Mouse (Mus musculus) midbrain, postnatal 0 days (tissue): ENCODE data around the gene Podxl. TPM values are rescaled to one million over a fixed set of nuclear protein-coding genes. Genes with fewer than 3 reads are reported as not detected.

ENCODE experiments used
- ATAC-seq: fragments of 200-750 bp; cut with Nextera tagmentation; 2 replicates; pipeline ENCODE4 v1.8.0; 2017; ENCODE audit warnings: moderate number of reproducible peaks, mild to moderate bottlenecking, moderate TSS enrichment, moderate library complexity; ENCODE audit not compliant: low FRiP score
- DNase-seq: peaks from one replicate; pipeline ENCODE4 v3.0.0-alpha.2; 2015; ENCODE audit warnings: low spot score
- H3K27ac ChIP-seq: fragments of 300-500 bp; sonication (generic); 2 replicates; pipeline ENCODE4 v1.5.1; 2014; ENCODE audit warnings: low read depth, mild to moderate bottlenecking, low read length, mixed read lengths
- H3K27me3 ChIP-seq: fragments of 300-500 bp; sonication (generic); 2 replicates; pipeline ENCODE4 v1.6.1; 2014; ENCODE audit warnings: low read length, control low read depth, mixed read lengths; ENCODE audit not compliant: insufficient read depth
- H3K36me3 ChIP-seq: fragments of 300-500 bp; sonication (generic); 2 replicates; pipeline ENCODE4 v1.6.1; 2014; ENCODE audit warnings: low read length, control low read depth, mixed read lengths; ENCODE audit not compliant: insufficient read depth
- H3K4me1 ChIP-seq: fragments of 300-500 bp; sonication (generic); 2 replicates; pipeline ENCODE4 v1.6.1; 2014; ENCODE audit warnings: mild to moderate bottlenecking, control low read depth, antibody characterized with exemption, low read length, mixed read lengths; ENCODE audit not compliant: insufficient read depth
- H3K4me2 ChIP-seq: fragments of 300-500 bp; sonication (generic); 2 replicates; pipeline ENCODE4 v1.6.1; 2014; ENCODE audit warnings: low read depth, mild to moderate bottlenecking, low read length, mixed read lengths; ENCODE audit not compliant: poor library complexity, severe bottlenecking
- H3K4me3 ChIP-seq: fragments of 300-500 bp; sonication (generic); 2 replicates; pipeline ENCODE4 v1.5.1; 2014; ENCODE audit warnings: low read depth, mild to moderate bottlenecking, low read length, moderate library complexity
- H3K9ac ChIP-seq: fragments of 300-500 bp; sonication (generic); replicated peaks from 2 replicates; pipeline ENCODE4 v1.6.1; 2014; ENCODE audit warnings: mild to moderate bottlenecking, low read length, moderate library complexity, mixed read lengths; ENCODE audit not compliant: poor library complexity, severe bottlenecking
- H3K9me3 ChIP-seq: fragments of 300-500 bp; sonication (generic); 2 replicates; pipeline ENCODE4 v1.6.1; 2016; ENCODE audit warnings: low read length, control low read depth
- CTCF ChIP-seq: IDR thresholded peaks from 2 replicates; pipeline ENCODE4 v1.5.1; 2016; ENCODE audit warnings: antibody characterized with exemption, mild to moderate bottlenecking
- WGBS: fragments of 180-500 bp; shearing (Covaris S2); extraction: QIAGEN DNeasy Blood & Tissue Kit; methylation state at CpG from one replicate; pipeline ENCODE4 v1.1.7; 2014; 5-methylcytosine and 5-hydroxymethylcytosine counted together
- polyA plus RNA-seq: library from polyadenylated mRNA; unstranded; fragments of >200 nt; fragmentation: Nextera tagmentation; extraction: Ambion mirVana; gene quantifications from 2 replicates; pipeline ENCODE4 v1.2.1, GENCODE M21; 2015
- total RNA-seq: library from RNA; depleted of rRNA; stranded (reverse); fragments of >200 nt; gene quantifications from 2 replicates; pipeline ENCODE4 v1.2.3, GENCODE M21; 2014; rRNA removed

Podxl gene
- total RNA-seq (15.1 and 16.3 TPM in 2 replicates), polyA plus RNA-seq (5.7 and 6.0 TPM in 2 replicates)

DNA sequence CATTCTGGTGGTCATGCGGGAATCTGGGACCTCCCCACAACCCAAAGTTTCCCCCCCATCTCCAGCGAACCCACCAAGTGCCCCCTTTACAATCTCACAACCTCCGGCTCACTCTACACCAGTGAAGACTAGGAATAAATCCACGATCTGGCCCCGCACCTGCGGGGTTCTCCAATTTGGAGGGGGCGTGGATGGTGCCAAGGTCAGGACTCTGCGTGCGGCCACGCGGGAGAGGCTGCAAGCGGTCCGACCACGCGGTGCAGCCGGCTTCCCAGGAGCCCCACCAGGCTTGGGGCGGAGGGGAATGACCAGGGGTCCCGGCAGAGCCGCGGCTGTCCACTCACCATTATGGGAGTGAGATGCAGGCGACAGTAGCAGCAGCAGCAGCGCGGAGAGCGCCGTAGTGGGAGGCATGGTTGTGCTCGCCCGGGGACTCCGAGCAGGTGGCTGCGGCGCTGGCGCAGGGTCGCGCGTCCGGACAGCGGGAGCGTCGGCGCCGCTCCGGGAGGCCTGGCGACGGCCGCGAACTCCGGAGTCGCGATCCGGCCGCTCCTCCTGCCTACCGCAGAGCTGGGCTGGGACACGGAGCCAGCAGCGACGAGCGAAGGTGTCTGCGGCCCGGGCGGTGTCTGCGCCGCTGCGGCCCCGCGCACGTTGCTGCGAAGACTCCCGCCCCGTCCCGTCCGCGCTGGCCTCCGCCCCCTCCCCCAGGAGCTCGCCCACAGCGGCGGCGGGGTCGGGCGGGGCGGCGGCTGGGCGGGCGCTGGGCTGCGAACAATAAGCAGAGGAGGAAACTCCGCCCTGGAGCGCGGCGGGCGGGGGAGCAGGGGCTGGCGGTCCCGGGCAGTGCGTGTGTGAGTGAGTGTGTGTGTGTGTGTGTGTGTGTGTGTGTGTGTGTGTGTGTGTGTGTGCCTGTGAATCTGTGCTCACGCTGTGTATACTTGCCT, at the start of gene Podxl:
TSS of gene Podxl (minus strand) at position 747 of the 947 bp plus-strand sequence.
- H3K9me3 ChIP-seq = no peaks in the 10 kb centered on the region
- H3K36me3 ChIP-seq = no peaks in the 10 kb centered on the region
- TF ChIP-seq CTCF = no peak
- DNase-seq (peak; percentile 73), ATAC-seq (peak; percentile 78)
- peak within 1 kb of the TSS; percentile 91 for H3K4me2 ChIP-seq
- H3K4me3 ChIP-seq = peak within 1 kb of the TSS; percentile 81
- H3K27me3 ChIP-seq = no peaks in the 10 kb centered on the region
- H3K4me1 ChIP-seq = peaks cover 7% of the 10 kb centered on the region
- WGBS = under 1% methylated on average over 81 of the region's 91 CpGs
- no peak within 1 kb of the TSS; the same call in 1 of the 2 replicates for H3K27ac ChIP-seq
- peak within 1 kb of the TSS; percentile 72 for H3K9ac ChIP-seq

DNA sequence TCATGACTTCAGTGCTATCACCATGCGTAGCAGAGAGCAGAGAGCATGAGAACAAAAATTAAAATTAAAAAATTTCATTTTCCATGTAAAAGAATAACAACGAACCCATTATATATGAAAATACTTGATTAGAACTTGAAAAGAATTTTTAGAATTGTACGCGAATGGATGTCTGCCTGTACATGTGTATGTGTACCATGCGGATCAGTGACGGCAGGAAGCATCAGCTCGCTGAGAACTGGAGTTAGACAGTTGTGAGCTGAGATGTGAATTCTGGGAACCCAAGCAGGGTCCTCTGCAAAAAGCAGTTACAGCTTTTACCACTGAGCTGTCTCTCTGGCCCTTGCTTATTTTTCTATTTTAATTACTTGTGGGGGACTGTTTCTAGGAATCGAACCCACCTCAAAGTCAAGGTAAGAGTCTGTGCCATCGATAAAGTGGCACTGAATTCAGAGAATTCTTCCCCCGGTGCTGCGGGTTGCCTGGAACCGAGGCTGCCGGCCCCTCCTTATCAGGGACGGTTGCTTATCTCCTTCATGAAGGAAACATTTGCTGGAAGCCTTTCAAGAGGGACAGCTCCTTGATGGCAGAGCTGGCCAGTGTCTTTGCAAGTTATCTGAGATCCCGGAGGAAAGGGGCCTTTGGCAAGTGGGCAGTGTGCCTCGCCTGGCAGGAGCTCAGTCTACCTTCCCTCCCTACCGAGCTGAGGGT, 48.9 kb upstream of the Podxl start:
- ATAC-seq (no peak), DNase-seq (no peak)
- Histone ChIP-seq H3K9ac (no peak overlapping the region), H3K4me3 (no peak overlapping the region), H3K36me3 (no peaks in the 10 kb centered on the region), H3K27ac (no peak overlapping the region), H3K4me2 (no peak overlapping the region), H3K4me1 (no peaks in the 10 kb centered on the region), H3K9me3 (no peaks in the 10 kb centered on the region), H3K27me3 (no peaks in the 10 kb centered on the region)
- no peak for TF ChIP-seq CTCF
- 86% methylated on average over 17 of the region's 17 CpGs for WGBS

DNA sequence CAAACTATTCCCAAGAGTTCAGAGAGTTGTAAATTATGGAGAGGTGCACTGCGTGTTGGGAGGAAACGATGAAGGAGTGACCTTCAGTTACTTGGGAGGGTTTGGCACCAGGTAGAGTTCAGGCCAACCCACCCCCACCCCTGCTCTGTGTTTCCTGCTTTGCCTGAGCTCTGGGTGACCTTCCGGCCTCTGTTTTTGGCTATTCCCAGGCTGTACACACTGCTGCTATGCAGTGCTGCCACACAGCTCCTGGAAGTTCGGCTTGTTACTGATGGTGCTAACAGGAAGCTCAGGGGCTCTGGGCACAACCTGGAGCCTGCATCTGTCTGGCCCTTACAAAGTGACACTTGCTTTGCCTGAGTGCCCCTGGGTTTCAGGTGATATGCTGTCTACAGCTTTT, 42.6 kb upstream of the Podxl start:
- no peak for ATAC-seq
- Histone ChIP-seq H3K9me3 (no peaks in the 10 kb centered on the region), H3K9ac (no peak overlapping the region), H3K36me3 (no peaks in the 10 kb centered on the region), H3K4me1 (no peaks in the 10 kb centered on the region), H3K27me3 (no peaks in the 10 kb centered on the region), H3K4me3 (no peak overlapping the region), H3K4me2 (no peak overlapping the region), H3K27ac (no peak overlapping the region)
- TF ChIP-seq CTCF = no peak
- 83% methylated on average over 4 of the region's 4 CpGs for WGBS
- DNase-seq = no peak

DNA sequence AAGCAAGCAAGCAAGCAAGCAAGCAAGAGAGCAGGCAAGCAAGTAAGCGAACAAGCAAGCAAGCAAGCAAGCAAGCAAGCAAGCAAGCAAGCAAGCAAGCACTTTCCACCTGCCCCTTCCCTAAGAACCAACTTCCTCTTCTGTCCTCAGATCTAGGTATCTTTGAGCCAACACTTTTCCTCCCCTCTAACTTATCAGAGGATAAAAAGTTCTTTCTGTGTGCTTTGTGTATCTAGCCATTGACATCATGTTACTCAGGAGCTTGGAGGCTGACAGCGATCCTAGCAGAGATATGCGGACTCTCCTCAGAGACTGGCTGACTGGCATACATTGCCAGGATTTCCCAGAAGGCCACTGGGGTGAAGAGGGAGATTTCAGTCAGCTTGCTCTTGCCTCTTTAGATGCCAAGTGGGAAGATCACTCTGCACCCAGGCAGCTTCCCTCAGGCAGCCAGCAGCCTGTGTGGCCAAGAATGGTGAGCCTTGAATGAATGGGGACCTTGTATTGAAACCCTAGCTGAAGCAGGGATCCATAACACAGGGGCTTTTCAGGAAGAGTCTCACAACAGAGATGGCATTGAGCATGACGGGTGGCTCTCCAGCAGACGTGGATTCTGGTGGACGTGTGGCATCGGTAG, 41.0 kb upstream of the Podxl start:
- H3K9ac ChIP-seq = no peak overlapping the region
- 82% methylated on average over 7 of the region's 7 CpGs for WGBS

DNA sequence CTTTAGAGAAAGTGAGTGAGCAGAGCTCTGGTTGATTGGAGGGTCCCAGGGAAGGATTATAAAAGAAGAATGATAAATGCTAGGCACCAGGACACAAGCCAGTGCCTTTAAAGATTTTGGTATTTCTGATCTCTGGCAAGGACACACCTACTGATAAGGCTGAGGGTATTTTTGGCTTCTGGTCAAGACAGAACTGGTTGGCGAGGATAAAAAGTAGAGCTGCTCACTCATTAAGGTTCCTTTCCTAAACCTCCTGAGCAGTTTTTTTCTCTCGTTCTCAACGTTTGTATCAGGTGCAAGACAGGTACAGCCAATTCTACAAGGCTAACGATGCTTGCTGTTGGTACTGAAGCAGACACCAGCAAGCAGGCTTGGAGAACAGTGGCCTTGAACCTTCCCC, 38.7 kb upstream of the Podxl start:
- H3K9me3 ChIP-seq = no peaks in the 10 kb centered on the region
- WGBS = 86% methylated on average over 4 of the region's 4 CpGs
- DNase-seq (no peak), ATAC-seq (no peak)
- H3K4me1 ChIP-seq = 0 out of 2 replicates have a peak, but pooled peaks cover 2% of the 10 kb centered on the region
- no peak overlapping the region for H3K27ac ChIP-seq
- TF ChIP-seq CTCF = no peak
- no peaks in the 10 kb centered on the region for H3K36me3 ChIP-seq
- no peak overlapping the region for H3K4me3 ChIP-seq
- no peak overlapping the region for H3K4me2 ChIP-seq
- H3K9ac ChIP-seq = no peak overlapping the region
- no peaks in the 10 kb centered on the region for H3K27me3 ChIP-seq

More for the DNA sequence above, 41.0 kb upstream of the Podxl start:
- TF ChIP-seq CTCF = no peak
- Histone ChIP-seq H3K27ac (no peak overlapping the region), H3K27me3 (no peaks in the 10 kb centered on the region), H3K4me1 (no peaks in the 10 kb centered on the region), H3K9me3 (no peaks in the 10 kb centered on the region), H3K4me3 (no peak overlapping the region), H3K4me2 (no peak overlapping the region), H3K36me3 (no peaks in the 10 kb centered on the region)
- peak; percentile 32 for DNase-seq
- no peak for ATAC-seq
